22 mouse cellular contexts compared by ENCODE assay signal in the genomic region with DNA sequence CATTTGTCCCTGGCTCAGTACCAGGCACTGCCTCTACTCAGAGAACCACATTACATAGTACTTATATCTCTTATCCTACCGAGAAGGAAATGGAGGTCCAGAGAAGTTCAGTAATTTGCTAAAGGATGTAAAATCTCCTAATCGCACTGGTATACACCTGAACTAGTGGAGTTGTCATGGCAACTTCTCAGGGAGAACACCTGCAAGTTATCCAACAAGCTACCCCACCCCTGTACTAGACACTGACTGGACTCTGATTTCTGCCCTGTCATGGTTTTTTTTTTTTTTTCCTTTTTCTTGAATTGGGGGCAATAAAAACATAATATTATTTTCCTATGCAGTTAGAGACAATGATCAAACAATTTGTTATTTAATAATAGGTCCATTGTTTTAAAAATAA.
"Had no signal": no experiment of that assay in that cellular context is flagged by ENCODE, and none has a peak within 500 bp of the region (broad histone marks: within the 10 kb centered on the region; RNA-seq: fewer than 3 reads in every experiment).

No protein-coding gene starts in this region.

- H3K9ac ChIP-seq: limb, embryonic 15.5 days; liver, embryonic 14.5 days; liver, postnatal 0 days; lung, embryonic 14.5 days; midbrain, embryonic 12.5 days; neural tube, embryonic 13.5 days had no signal

- H3K4me2 ChIP-seq: limb, embryonic 15.5 days; liver, embryonic 11.5 days; midbrain, embryonic 12.5 days; neural tube, embryonic 13.5 days had no signal

- DNase-seq: kidney, adult 11 months; kidney, adult 8-10 months; kidney, postnatal 14 days; kidney, postnatal 4 days; layer of hippocampus, adult 9-11 months; liver, postnatal 0 days; lung, embryonic 14.5 days; lung, postnatal 14 days; lung, postnatal 4 days; retina, postnatal 1 day; right cerebral cortex, postnatal 25 days; thymus, adult 2 months; thymus, postnatal 14 days; thymus, postnatal 4 days had no signal

- H3K36me3 ChIP-seq: limb, embryonic 15.5 days; midbrain, embryonic 12.5 days; neural tube, embryonic 13.5 days had no signal

- ATAC-seq: liver, postnatal 0 days; midbrain, embryonic 16.5 days had no signal

- H3K9me3 ChIP-seq: limb, embryonic 15.5 days; midbrain, embryonic 12.5 days; neural tube, embryonic 13.5 days had no signal

- H3K27me3 ChIP-seq: limb, embryonic 15.5 days; neural tube, embryonic 13.5 days had no signal

- H3K4me3 ChIP-seq: layer of hippocampus, adult 2 months; limb, embryonic 15.5 days; midbrain, embryonic 12.5 days; myocyte; neural tube, embryonic 13.5 days had no signal

- H3K27ac ChIP-seq: layer of hippocampus, adult 2 months; limb, embryonic 15.5 days; liver, embryonic 14.5 days; midbrain, embryonic 12.5 days; neural tube, embryonic 13.5 days had no signal
